16 mouse cellular contexts compared by ENCODE assay signal in the genomic region with DNA sequence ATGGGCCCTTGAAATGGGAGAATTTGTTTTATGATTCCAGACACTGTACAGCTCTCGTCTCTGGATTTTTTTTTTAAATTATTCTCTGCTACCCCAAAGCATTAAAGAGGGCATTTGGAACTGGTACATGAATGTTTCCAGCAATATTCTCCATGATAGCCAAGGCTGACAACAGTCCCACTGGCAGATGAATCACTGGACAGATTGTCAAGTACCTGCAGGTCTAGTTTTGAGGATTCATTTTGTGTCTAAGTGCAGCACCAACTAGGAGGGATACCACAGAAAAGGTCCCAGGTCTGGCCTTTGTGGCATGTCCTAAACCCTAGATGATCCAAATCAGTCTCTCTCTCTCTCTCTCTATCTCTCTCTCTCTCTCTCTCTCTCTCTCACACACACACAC.
DNase-seq lines count a peak whose midpoint lies in the region; TF ChIP-seq lines count a peak whose summit lies in the region.
"Had no signal": no experiment of that assay in that cellular context is flagged by ENCODE, and none has a peak within 500 bp of the region (broad histone marks: within the 10 kb centered on the region; RNA-seq: fewer than 3 reads in every experiment).

No protein-coding gene starts in this region.

- H3K27me3 ChIP-seq in cerebellum, adult 2 months (ENCODE audit: control insufficient read depth, insufficient read depth, low read length) = no peaks in the 10 kb centered on the region
- H3K27me3 ChIP-seq: CH12.LX, Patski had no signal

- H3K4me3 ChIP-seq in cerebellum, adult 2 months (replicated peaks; ENCODE audit: insufficient read depth, low read depth, low read length) = no peak overlapping the region

- no peak for TF ChIP-seq CTCF in cerebellum, adult 2 months (IDR thresholded peaks at IDR 0.05; ENCODE audit: borderline replicate concordance, insufficient read depth, low read depth, low read length)

- 13% methylated on average over 1 of the region's 1 CpGs for WGBS in cerebellum, adult 2 months

- DNase-seq in cerebellum, adult 2 months = peak; percentile 29 to 73
- DNase-seq in cerebellum, adult 8-10 months = no peak
- peak; percentile 82 for DNase-seq in brain, adult 2 months (ENCODE audit: low read depth, low spot score)
- DNase-seq in spleen, postnatal 14 days (ENCODE audit: low spot score in 2 of 2) = no peak
- DNase-seq: adrenal gland, adult 2 months; adrenal gland, adult 8-10 months; adrenal gland, postnatal 10 days; adrenal gland, postnatal 14 days; adrenal gland, postnatal 25 days; adrenal gland, postnatal 36 days; B cell, adult 2 months; cerebellum, adult 11 months; cerebellum, adult 11-12 months; cerebellum, adult 9-10 months had no signal

- peaks cover 55% of the 10 kb centered on the region for H3K4me1 ChIP-seq in cerebellum, adult 2 months (ENCODE audit: control insufficient read depth, insufficient read depth, low read length)

- H3K27ac ChIP-seq in cerebellum, adult 2 months (ENCODE audit: insufficient read depth, low read length) = peak overlapping the region; percentile 85

- no peak for TF ChIP-seq POLR2A in cerebellum, adult 2 months (IDR thresholded peaks at IDR 0.05; ENCODE audit: borderline replicate concordance, insufficient read depth, low read length)

Comparison
In these comparisons a context has a peak if more than half of its experiments do, and no peak if none do; other contexts are left out.
1. DNase-seq: peak in cerebellum, adult 2 months (2 of 2) and brain, adult 2 months (single experiment); none in cerebellum, adult 8-10 months (single experiment) and spleen, postnatal 14 days (0 of 2).